Mouse (Mus musculus) MEL (cell line): ENCODE measurements at regions not wholly inside any gene's neighbourhood (a gene's known extent, or its start where the extent isn't known, plus 50 kb on each side); places are given as distances from the start of the nearest gene placed in this dataset.
"Not testable (repeated sequence)": the region's sequence is repeated elsewhere in the genome, so short reads cannot be mapped to it uniquely, and the experiment has no call there.

Experiments
- CTCF ChIP-seq, 3 experiments: IDR thresholded peaks in 2 of 3; conservative IDR thresholded peaks in 1 of 3; 2 replicates each; pipeline ENCODE4 v1.5.1; 2011 to 2012; ENCODE audit warnings: low read length in 3 of 3, low read depth in 2 of 3, mild to moderate bottlenecking in 2 of 3, improper control_type of control experiment in 1 of 3, inconsistent platforms in 1 of 3, mixed read lengths in 1 of 3, moderate library complexity in 1 of 3; ENCODE audit not compliant: control insufficient read depth in 1 of 3, insufficient read depth in 1 of 3, poor library complexity in 1 of 3, severe bottlenecking in 1 of 3
- EP300 ChIP-seq, 2 experiments: IDR thresholded peaks; 2 replicates each; pipeline ENCODE4 v1.6.1; 2011; ENCODE audit warnings: improper control_type of control experiment in 2 of 2, low read length in 2 of 2, low read depth in 1 of 2, mild to moderate bottlenecking in 1 of 2
- HCFC1 ChIP-seq: IDR thresholded peaks from 2 replicates; pipeline ENCODE4 v1.6.1; 2012; ENCODE audit warnings: low read depth, mild to moderate bottlenecking, inconsistent platforms, low read length, improper control_type of control experiment, moderate library complexity
- MAFK ChIP-seq: IDR thresholded peaks from 2 replicates; pipeline ENCODE4 v1.6.1; 2011; ENCODE audit warnings: low read depth, mild to moderate bottlenecking, low read length, improper control_type of control experiment, borderline replicate concordance
- NELFE ChIP-seq: IDR thresholded peaks from 2 replicates; pipeline ENCODE4 v1.6.1; 2011; ENCODE audit warnings: low read depth, low read length, improper control_type of control experiment
- POLR2AphosphoS2 ChIP-seq: IDR thresholded peaks from 2 replicates; pipeline ENCODE4 v1.6.1; 2011; ENCODE audit warnings: low read length, improper control_type of control experiment
- POLR2AphosphoS5 ChIP-seq: IDR thresholded peaks from 2 replicates; pipeline ENCODE4 v1.6.1; 2012; ENCODE audit warnings: low read depth, borderline replicate concordance, mild to moderate bottlenecking, inconsistent platforms, low read length, moderate library complexity, mixed read lengths
- TAL1 ChIP-seq: IDR thresholded peaks from 2 replicates; pipeline ENCODE4 v1.6.1; 2012; ENCODE audit warnings: mild to moderate bottlenecking, inconsistent platforms, low read length, moderate library complexity, mixed read lengths
- UBTF ChIP-seq: IDR thresholded peaks from 2 replicates; pipeline ENCODE4 v1.6.1; 2012; ENCODE audit warnings: low read depth, mild to moderate bottlenecking, inconsistent platforms, low read length, improper control_type of control experiment, moderate library complexity, borderline replicate concordance; ENCODE audit not compliant: insufficient read depth
- ZKSCAN1 ChIP-seq: IDR thresholded peaks from 2 replicates; pipeline ENCODE4 v1.6.1; 2012; ENCODE audit warnings: low read depth, mild to moderate bottlenecking, inconsistent platforms, low read length, improper control_type of control experiment, moderate library complexity
- ZNF384 ChIP-seq: IDR thresholded peaks from 2 replicates; pipeline ENCODE4 v1.6.1; 2012; ENCODE audit warnings: low read depth, mild to moderate bottlenecking, inconsistent platforms, low read length, improper control_type of control experiment

DNA sequence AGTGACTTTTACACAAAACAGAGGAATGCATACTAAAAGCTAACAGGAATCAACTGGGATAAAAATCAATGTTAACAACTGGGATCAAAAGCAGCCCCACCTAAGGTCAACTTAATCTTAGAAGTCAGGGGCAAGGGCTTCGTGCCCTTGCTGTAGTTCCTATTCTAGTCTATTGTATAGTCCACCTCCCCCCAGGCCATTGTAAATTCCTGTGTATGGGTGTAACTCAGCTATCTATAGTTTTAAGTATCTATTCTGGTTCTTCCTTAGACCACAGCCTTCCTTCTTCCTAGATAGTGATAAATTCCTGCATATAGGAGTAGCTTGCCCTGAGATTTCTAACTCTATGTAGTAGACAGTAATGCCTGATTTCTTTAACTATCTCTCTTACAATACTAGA, 88.4 kb downstream of the Fam161a start:
- TF ChIP-seq EP300 (IDR thresholded peaks at IDR 0.05; ENCODE audit: low read depth in 1 of 2, low read length in 2 of 2); ZKSCAN1; UBTF; CTCF (IDR thresholded peaks at IDR 0.05 in 2 of 3, conservative IDR thresholded peaks at IDR 0.05 in 1 of 3; ENCODE audit: control insufficient read depth in 1 of 3, insufficient read depth in 1 of 3, low read depth in 2 of 3, low read length in 3 of 3, poor library complexity in 1 of 3, severe bottlenecking in 1 of 3); POLR2AphosphoS2; MAFK; HCFC1; ZNF384; POLR2AphosphoS5; NELFE; TAL1: not testable (repeated sequence)
